Mouse (Mus musculus) ovary, adult 18-20 months (tissue): Measurements from ENCODE around the gene Crip3.
A peak's percentile ranks its signal among the peaks of the same experiment; 100 is the strongest.

Source experiments
- DNase-seq: peaks from one replicate; pipeline ENCODE4 v3.0.0; 2022; ENCODE audit warnings: low spot score, mixed read lengths

Gene Crip3

DNA sequence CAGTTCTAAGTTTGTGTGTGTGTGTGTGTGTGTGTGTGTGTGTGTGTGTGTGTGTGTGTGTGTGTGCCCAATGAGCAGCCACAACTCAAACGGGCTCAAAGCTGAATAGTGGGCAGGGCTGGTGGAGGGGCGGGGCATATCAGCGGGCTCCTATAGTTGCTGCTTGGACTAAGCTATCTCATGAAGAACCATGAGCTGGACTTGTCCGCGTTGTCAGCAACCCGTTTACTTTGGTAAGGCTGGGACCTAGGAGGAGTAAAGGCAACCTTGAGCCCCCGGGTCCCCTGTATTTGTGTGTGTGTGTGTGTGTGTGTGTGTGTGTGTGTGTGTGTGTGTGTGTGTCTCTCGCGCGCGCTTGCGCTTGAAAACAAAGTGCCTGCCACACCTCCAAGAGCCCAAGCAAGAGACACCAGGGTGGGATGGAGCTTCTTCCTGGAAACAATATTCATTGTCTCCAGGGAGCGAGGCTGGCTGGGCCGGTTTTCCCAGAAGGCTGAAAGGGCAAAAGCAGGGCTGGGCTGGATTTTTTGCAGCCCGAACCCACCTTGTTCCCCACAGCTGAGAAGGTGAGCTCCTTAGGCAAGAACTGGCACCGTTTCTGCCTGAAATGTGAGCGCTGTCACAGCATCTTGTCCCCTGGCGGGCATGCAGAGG lies at the start of gene Crip3:
TSS of gene Crip3 (plus strand) at position 166 of the 654 bp plus-strand sequence.
- peak; percentile 37 for DNase-seq

DNA sequence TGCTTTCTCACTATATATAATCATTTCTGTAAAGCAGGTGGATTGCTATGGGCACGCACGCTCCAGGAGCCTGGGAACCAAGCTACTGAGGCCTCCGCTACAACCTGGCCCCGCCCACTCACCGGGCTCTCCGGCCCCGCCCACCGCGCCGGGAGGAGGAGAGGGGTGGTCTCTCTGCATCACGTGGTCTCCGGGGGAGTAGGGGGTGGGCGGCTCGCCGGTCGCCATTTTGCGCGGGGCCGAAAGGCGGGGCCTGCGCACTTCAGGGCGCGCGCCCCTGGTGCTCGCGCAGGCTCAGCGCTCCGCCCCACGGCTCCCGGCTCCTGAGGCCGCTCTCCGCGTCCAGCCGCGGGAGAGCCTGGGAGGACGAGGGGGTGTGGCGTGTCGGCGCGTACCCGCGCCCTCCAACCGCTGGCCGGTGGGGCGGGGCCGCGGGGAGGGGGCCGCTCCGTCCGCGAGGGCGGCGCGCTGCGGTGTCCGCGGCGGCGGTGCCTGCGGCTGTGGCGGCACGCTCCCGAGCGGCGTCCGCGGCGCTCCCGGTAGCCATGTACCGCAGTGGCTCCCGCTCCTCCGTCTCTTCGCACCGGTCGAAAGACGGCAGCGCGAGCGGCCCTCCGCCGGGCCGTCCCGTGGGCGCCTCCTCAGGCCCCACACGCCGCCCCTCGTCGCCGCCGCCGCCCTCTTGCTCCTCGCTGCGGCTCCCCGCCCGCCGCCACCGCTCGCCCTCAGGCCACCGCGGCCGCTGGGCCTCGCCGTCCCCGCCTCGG lies 45.2 kb upstream of the Crip3 start, which contains the start of gene Zfp318:
TSS of gene Zfp318 (plus strand) at position 438 of the 767 bp plus-strand sequence.
- peak; percentile 97 for DNase-seq

DNA sequence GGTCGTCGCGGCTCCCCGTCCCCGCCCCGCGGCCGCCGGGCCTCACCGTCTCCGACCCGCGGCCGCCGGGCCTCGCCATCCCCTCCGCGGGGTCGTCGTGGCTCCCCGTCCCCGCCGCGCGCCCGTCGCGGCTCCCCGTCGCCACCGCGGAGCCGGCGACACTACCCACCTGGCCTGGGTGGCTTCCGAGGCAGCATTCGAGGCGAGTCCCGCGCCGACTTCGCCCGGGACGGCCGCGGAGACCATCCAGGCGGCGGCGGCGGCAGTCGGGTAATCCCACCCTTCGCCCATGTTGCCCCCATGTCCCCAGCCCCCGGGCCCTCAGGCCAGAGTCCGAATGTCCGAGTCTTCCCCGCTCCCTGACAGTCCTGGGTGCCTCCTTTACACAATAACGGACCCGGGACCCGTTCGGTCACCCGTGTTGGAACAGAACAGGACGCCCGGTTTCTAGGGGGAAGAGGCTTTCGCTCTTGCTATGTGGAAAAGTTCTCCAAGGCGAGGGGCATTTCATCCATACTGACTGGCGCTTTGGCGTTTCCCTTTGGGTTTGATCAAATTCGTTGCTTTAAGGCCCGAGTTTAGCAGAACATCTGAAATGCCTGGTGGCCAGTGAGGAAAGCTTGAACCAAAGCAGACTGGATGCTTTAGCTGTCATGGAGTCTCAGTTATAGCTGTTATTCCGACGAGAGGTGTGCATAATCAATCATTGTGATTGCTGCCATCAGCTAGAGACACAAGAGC lies 44.5 kb upstream of the Crip3 start:
- no peak for DNase-seq

DNA sequence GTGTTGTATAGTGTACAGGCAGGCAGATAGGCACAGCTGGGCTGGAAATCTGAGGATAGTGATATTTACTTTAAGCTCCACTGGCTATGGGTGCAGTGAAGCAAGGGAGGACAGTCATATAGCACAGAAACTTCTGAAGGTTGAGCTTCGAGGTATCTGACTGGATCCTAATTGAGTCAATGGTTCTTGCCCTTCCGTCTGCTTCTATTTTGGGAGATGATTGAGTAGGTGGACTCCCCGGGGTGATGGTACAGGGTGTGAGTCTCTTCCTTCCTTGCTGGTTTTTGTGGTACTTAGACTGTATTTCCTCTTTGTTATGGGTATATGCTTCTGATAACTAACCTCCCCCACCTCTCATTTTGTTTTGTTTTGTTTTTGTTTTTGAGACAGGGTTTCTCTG lies 40.5 kb upstream of the Crip3 start:
- DNase-seq, result no peak

DNA sequence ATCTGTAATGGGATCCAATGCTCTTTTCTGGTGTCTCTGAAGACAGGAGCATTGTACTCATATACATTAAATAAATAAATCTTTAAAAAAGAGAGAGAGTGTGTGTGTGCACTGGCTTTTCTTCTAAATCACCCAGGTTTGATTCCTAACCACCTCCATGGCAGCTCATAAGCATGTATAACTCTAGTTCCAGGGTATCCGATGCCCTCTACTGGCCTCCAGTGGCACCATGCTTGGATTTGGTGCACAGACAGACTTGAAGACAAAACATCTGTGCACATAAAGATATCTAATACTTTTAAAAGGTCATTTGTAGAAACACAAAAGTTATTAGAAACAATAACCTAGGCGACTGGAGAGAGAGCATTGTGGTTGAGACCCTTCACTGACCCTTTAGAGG lies 35.7 kb upstream of the Crip3 start:
- DNase-seq, result no peak

DNA sequence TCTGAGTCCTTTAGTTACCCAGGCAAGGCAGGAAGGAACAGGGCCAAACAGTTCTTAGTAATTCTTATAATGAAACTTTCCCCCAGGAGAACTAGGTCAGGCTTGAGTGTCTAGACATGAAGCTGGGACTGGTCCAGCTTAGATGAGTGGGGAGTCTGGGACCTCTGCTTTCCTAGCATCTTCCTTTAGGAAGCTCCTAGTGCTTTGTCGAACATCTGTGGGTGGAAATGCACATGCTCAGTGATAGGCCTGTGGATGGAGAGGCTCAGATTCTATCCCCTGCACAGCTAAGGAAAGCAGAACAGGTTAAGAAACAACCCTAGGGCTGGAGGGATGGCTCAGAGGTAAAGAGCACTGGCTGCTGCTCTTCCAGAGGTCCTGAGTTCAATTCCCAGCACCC lies 34.1 kb upstream of the Crip3 start:
- no peak for DNase-seq

DNA sequence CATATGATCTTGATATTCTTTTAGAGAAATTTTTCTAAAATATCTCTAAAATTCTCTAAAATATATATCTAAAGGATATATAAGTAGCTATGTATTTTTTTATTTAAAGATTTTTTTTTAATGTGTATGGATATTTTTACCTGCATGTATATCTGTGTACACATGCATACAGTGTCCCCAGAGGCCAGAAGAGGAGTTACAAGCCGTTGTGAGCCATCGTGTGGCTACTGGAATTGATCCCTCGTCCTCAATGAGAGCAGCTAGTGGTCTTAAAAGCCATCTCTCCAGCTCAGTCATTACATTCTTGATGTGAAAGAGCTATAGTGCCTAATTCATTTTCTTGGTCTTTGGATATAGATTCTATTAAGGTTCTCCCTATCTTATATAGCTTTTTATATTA lies 20.2 kb upstream of the Crip3 start:
- no peak for DNase-seq

DNA sequence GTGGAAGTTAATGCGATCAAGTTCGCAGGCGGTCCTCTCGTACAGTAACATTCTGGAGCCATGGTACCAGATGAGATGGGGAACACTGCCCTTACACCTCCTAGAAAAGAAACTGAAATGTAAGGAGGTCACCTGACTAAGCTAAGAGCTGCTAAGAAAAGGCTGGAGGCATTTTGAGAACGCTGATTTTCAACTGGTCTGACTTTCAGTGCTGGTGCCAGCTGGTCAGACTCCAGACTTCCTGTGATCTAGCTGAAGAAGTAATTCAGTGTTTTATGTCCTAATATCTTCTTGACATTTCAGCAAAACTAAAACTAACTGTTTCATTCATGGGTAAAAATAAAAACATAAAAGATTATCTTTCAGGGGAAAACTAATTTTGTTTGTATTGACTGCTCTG lies 10.1 kb upstream of the Crip3 start:
- DNase-seq, result no peak

DNA sequence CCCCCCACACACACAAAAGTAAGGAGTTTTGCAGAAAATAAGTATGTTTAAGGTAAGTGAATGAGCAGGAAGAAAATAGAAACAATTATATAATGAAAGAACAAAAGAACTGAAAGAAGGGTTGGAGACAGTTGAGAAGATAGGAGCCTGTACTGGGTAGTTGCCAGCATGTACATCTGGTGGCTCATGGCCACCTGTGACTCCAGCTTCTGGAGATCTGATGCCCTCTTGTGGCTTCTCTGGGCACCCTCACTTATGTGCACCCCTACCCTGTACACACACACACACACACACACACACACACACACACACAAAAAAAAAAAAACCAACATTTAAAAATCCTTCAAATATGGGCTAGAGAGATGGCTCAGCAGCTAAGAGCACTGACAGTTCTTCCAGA lies 9.0 kb upstream of the Crip3 start:
- DNase-seq, result no peak

DNA sequence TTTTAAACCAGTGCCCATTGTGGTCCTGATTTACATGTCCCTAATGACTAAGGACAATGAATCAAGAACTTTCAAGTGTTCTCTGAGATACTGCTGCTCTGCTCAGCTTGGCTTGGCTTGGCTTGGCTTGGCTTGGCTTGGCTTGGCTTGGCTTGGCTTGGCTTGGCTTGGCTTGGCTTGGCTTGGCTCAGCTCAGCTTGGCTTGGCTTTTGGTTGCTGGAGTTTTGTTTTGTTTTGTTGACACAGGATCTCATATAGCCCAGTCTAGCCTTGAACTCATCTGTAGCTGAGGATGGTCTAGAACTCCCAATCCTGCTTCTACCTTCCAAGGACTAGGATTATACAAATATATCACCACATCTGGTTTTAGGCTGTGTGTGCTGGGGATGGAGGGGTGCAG lies 2.2 kb upstream of the Crip3 start:
- DNase-seq, result no peak

DNA sequence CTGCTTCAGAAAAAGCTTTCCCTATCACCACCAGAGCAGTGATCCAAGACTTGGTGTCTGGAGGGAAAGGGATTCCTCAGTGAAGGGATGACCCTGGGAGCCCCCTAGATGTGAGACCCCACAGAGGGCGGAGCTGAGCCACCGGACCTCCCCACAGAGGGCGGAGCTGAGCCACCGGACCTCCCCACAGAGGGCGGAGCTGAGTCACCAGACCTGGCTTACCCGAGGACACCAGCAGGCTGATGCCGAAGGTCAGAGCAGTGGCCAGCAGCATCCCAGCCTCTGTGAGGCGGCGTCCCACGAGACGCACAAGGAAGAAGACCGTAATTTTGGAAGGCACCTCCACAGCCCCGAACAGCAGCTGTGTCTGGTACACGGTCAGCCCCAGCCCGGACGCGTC lies 4.9 kb downstream of the Crip3 start:
- no peak for DNase-seq

DNA sequence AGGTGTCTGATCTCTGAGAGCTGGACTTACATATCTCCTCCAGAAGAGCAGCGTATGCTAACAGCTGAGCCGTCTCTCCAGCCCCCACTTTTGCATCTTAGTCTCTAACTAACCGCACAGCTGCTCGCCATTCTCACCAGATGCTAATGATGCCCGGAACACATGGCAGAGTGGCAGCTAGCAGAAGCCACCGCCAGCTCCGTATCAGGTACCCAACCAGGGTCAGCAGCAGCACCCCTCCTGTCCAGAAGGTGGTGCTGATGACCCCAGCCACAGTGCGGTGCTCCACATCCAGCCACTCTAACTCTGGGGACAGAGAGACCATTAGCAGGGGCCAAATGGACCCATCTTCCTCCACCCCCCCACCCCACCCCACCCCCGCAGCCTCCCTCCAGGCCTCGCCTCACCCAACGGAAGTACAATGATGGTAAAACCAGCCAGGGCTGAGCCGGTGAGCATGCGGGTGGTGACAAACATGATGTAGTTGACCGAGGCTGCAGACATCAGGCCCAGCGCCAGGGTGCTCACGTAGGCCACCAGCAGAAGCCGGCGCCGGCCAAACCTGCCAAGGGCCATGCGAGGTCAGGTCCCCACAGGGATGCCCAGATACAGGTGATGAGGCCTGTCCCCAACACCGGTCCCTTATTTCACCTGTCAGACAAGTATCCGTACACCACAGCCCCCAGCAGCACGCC lies 8.1 kb downstream of the Crip3 start:
- no peak for DNase-seq

DNA sequence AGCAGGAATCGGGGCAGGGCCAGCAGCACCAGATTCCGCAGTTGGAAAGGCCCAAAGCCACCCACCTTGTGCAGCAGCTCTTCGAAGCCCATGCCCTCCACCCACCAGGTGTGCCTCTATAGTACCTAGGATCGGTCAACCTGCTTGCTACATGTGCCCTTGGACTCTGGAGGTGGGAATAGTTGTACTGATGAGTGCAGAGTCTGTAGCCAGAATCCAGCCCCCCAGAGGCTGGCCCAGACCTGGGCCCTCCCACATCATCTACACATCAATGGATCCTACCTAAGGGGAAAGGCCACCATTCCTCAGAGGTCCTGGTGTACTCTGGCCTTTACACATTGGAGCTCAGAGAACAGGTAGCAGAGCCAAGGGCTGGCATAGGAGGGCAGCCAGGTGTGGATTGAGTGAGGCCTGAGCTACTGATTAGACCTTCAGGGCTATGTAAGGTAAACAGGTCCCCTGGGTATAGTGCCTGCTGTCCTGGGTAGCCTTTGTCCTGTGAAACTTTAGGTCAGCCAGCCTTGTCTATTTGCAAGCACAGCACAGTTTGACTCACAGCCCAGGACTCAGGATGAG lies 9.7 kb downstream of the Crip3 start, which contains the start of gene Slc22a7:
TSS of gene Slc22a7 (minus strand) at position 160 of the 576 bp plus-strand sequence.
- DNase-seq, result no peak

DNA sequence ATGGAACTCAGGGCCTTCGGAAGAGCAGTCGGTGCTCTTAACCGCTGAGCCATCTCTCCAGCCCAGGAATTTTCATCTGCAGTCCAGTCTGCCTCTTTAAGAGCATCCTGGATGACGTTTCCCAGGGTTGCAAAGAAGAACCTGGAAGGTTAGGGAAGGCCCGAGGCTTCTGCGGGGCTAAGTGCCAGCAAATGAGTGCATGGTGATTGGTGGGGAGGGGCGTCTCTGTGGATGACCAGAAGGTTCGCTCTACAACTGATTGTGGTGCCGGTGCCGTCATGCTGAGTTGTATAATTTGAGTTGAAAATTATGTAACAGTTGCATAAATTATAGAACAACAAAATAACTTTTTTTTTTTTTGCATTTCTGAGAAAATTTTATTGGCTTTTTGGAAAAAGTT lies 10.4 kb downstream of the Crip3 start:
- no peak for DNase-seq

DNA sequence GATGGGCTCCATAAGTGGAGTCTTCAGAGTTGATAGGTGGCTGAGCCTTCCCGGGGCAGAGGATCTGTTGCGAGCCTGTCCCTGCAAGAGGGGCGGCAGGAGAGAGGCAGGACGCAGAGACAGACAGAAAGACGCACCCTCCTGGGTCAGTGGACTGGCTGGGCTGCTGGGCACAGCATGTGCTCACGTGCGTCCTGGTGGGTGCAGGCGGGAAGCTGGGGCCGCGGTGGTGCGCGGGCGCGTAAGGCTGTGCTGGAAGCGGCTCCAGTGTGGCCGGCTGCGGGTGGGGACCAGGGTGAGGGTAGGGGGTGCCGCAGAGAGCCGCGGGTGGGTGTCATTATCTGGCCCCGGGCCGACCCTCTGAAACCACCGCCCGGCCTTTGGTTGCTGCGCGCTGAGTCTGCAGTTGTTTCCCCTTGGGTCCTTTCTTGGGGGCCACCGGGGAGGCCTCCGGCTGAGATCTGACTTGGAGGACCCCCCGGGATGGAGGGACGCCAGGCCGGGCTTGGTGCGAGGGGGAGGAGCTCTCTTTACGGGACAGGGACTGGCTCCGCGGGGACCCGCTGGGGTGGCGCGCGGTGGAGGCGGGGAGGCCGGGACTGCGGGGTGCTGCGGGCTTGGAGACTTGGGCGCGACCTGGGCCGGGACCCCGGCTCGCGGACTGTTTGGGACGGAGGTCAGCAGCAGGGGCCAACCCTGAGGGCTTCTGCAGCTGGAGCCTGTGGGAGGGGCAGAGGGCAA lies 16.3 kb downstream of the Crip3 start:
- DNase-seq, result no peak

DNA sequence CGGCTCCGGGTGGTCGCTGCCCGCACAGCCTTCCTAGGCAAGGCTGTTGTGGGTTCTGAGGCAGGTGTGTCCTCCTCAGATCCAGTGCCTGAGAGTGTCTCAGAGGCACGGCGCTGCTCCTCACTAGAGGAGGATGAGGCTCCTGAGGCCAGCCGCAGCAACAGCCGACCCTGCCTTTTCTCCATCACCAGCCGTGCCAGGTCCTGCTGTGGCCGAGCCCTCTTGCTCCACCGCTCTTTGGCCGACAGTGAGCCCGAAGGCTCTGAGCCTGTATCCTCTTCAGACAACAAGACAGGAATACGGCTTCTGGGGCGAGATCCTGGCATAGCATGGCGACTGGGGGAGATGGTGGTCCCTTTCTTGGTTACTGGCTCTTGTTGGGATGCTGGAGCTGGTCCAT lies 17.5 kb downstream of the Crip3 start:
- no peak for DNase-seq

DNA sequence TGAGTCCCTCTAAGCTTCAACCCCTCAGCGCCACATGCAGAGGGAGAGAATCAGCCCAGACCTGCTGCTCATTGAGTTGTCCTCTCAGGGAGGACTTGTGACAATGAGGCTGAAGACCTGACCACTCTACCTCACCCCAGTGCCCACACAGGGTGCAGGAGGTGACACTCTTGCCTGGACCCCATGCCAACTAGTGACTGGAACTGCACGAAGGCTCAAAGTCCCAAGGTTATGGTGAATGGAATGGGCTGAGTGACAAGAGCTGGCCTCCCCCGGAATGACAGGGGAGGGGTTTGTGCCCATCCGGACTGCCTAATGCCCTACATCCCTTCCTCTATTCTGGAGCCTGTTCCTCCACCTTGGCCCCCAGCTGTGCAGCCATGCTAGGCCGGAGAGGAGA lies 24.0 kb downstream of the Crip3 start:
- DNase-seq, result no peak

DNA sequence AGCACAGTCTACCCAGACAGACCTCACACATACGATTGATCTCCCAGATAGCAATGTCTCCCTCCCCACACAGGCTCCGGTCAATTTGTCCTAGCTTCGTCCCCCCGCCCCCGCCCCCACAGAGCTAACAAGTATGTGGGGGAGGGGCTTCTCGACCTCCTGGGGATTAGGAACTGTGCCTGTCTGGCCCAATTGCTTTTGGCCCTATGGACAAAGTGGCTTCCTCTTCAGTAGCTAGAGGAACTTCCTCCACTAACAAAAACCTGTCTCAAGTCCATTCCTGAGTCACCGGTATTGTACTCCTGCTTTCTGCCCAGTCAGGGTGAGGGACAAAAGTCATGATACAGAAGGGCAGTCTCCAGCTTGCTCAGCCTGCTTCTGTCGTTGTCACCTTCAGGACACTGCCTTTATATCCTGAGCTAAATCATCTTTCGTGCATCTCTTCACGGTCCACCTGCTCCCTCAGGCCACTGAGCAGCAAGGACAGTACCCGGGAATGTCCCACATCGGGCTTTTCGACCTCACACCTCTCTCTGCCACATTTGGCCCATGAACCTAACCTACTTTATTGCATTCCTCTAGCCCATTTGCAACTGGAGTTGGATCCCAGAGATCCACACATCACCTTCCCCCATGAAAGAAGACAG lies 24.7 kb downstream of the Crip3 start:
- no peak for DNase-seq

DNA sequence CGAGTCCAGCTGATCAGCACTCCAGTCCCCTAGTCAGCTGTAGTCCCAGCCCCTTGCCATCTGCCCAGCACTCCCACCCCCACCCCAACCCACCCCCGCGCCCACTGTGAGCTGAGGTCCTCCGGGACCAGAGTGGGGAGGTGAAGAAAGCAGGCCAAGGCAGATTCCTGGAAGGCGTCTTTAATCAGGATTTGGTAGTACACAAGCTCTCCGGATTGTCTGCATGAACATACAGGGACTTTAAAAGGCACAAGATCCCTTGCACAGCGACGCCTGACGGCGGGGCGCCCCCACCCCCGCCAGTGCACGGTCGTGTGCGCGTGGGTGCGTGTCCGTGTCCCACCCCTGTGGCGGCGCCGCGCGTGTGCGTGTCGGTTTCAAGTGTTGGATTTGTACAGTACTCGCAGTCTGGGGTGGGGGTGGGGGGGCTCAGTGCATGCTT lies 25.3 kb downstream of the Crip3 start:
- no peak for DNase-seq

DNA sequence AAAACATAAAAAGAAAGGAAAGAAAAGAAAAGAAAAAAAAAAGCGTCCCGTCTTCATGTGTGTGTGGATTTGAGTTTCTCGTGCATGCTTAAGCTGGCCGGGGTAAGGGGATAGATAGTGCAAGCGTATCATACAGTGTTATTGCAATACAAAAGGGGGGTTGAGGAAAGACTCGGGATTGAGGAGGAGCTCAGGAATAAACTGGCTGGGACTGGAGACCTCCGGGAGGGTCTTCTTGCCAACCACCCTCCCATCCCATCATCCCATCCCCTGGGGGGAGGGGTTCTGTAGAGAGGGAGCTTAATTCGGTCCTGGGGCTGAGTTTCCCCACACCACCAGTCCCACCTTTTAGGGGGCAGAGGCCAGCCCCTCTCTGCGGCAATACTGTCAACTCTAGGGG lies 25.8 kb downstream of the Crip3 start:
- DNase-seq, result no peak
